Mouse (Mus musculus): ENCODE results near the gene Gm20388. TPM values are rescaled to one million over a fixed set of nuclear protein-coding genes. Genes with fewer than 3 reads are reported as not detected.

The Gm20388 gene
- polyA plus RNA-seq, 1 experiment, result 18.7 TPM

GRCm38 (mm10) chr8:121553831-121554475 is 1643.3 kb downstream of the Gm20388 start:
- DNase-seq, result no peak
- 72% methylated on average over 32 of the region's 32 CpGs for WGBS
- Histone ChIP-seq H3K4me1 (ENCODE audit: control insufficient read depth, insufficient read depth, low read length) (no peaks in the 10 kb centered on the region), H3K27me3 (ENCODE audit: control insufficient read depth, insufficient read depth, low read length) (no peaks in the 10 kb centered on the region), H3K27ac (ENCODE audit: insufficient read depth, low read length) (no peak overlapping the region), H3K4me3 (replicated peaks; ENCODE audit: insufficient read depth, low read depth, low read length) (no peak overlapping the region)
- TF ChIP-seq CTCF (IDR thresholded peaks at IDR 0.05; ENCODE audit: borderline replicate concordance, insufficient read depth, low read depth, low read length) (no peak), POLR2A (IDR thresholded peaks at IDR 0.05; ENCODE audit: borderline replicate concordance, insufficient read depth, low read length) (no peak)

GRCm38 (mm10) chr8:121557746-121558145 is 1647.1 kb downstream of the Gm20388 start:
- no peak overlapping the region for H3K4me3 ChIP-seq (replicated peaks; ENCODE audit: insufficient read depth, low read depth, low read length)
- DNase-seq, result no peak
- 90% methylated on average over 11 of the region's 11 CpGs for WGBS
- no peak overlapping the region for H3K27ac ChIP-seq (ENCODE audit: insufficient read depth, low read length)
- no peaks in the 10 kb centered on the region for H3K27me3 ChIP-seq (ENCODE audit: control insufficient read depth, insufficient read depth, low read length)
- H3K4me1 ChIP-seq (ENCODE audit: control insufficient read depth, insufficient read depth, low read length), result peaks cover 28% of the 10 kb centered on the region
- no peak for TF ChIP-seq CTCF (IDR thresholded peaks at IDR 0.05; ENCODE audit: borderline replicate concordance, insufficient read depth, low read depth, low read length)

- 89% methylated on average over 16 of the region's 16 CpGs for WGBS
- no peak for DNase-seq
- Histone ChIP-seq H3K27ac (ENCODE audit: insufficient read depth, low read length) (no peak overlapping the region), H3K4me3 (replicated peaks; ENCODE audit: insufficient read depth, low read depth, low read length) (no peak overlapping the region), H3K27me3 (ENCODE audit: control insufficient read depth, insufficient read depth, low read length) (no peaks in the 10 kb centered on the region), H3K4me1 (ENCODE audit: control insufficient read depth, insufficient read depth, low read length) (peaks cover 35% of the 10 kb centered on the region)
- TF ChIP-seq POLR2A (IDR thresholded peaks at IDR 0.05; ENCODE audit: borderline replicate concordance, insufficient read depth, low read length), result no peak
- no peak for TF ChIP-seq CTCF (IDR thresholded peaks at IDR 0.05; ENCODE audit: borderline replicate concordance, insufficient read depth, low read depth, low read length)
Measured at GRCm38 (mm10) chr8:121558538-121558937, 1647.9 kb downstream of the Gm20388 start.

- WGBS, result 92% methylated on average over 12 of the region's 12 CpGs
- Histone ChIP-seq H3K27ac (ENCODE audit: insufficient read depth, low read length) (no peak overlapping the region), H3K4me1 (ENCODE audit: control insufficient read depth, insufficient read depth, low read length) (peaks cover 35% of the 10 kb centered on the region), H3K4me3 (replicated peaks; ENCODE audit: insufficient read depth, low read depth, low read length) (no peak overlapping the region), H3K27me3 (ENCODE audit: control insufficient read depth, insufficient read depth, low read length) (no peaks in the 10 kb centered on the region)
- TF ChIP-seq CTCF (IDR thresholded peaks at IDR 0.05; ENCODE audit: borderline replicate concordance, insufficient read depth, low read depth, low read length) (no peak), POLR2A (IDR thresholded peaks at IDR 0.05; ENCODE audit: borderline replicate concordance, insufficient read depth, low read length) (no peak)
- DNase-seq, result no peak
Measured at GRCm38 (mm10) chr8:121559801-121560200, 1649.2 kb downstream of the Gm20388 start.

- DNase-seq, result no peak
Measured at GRCm38 (mm10) chr8:121560432-121561100, 1649.9 kb downstream of the Gm20388 start.

GRCm38 (mm10) chr8:121561636-121562345 is 1651.2 kb downstream of the Gm20388 start:
- peak; percentile 63 to 70 for DNase-seq
- peaks cover 35% of the 10 kb centered on the region for H3K4me1 ChIP-seq (ENCODE audit: control insufficient read depth, insufficient read depth, low read length)
- H3K27me3 ChIP-seq (ENCODE audit: control insufficient read depth, insufficient read depth, low read length), result no peaks in the 10 kb centered on the region
- peak overlapping the region; percentile 33 for H3K27ac ChIP-seq (ENCODE audit: insufficient read depth, low read length)
- 15% methylated on average over 16 of the region's 16 CpGs for WGBS
- no peak for TF ChIP-seq CTCF (IDR thresholded peaks at IDR 0.05; ENCODE audit: borderline replicate concordance, insufficient read depth, low read depth, low read length)
- no peak for TF ChIP-seq POLR2A (IDR thresholded peaks at IDR 0.05; ENCODE audit: borderline replicate concordance, insufficient read depth, low read length)
- no peak overlapping the region for H3K4me3 ChIP-seq (replicated peaks; ENCODE audit: insufficient read depth, low read depth, low read length)

More at GRCm38 (mm10) chr8:121560432-121561100, 1649.9 kb downstream of the Gm20388 start:
- peaks cover 35% of the 10 kb centered on the region for H3K4me1 ChIP-seq (ENCODE audit: control insufficient read depth, insufficient read depth, low read length)
- TF ChIP-seq POLR2A (IDR thresholded peaks at IDR 0.05; ENCODE audit: borderline replicate concordance, insufficient read depth, low read length) (no peak), CTCF (IDR thresholded peaks at IDR 0.05; ENCODE audit: borderline replicate concordance, insufficient read depth, low read depth, low read length) (no peak)
- no peak overlapping the region for H3K27ac ChIP-seq (ENCODE audit: insufficient read depth, low read length)
- 82% methylated on average over 7 of the region's 7 CpGs for WGBS
- H3K27me3 ChIP-seq (ENCODE audit: control insufficient read depth, insufficient read depth, low read length), result no peaks in the 10 kb centered on the region
- H3K4me3 ChIP-seq (replicated peaks; ENCODE audit: insufficient read depth, low read depth, low read length), result no peak overlapping the region

GRCm38 (mm10) chr8:121562941-121563351 is 1652.3 kb downstream of the Gm20388 start:
- WGBS, result 15% methylated on average over 9 of the region's 9 CpGs
- H3K27ac ChIP-seq (ENCODE audit: insufficient read depth, low read length), result peak overlapping the region; percentile 10

More at GRCm38 (mm10) chr8:121562941-121563351, 1652.3 kb downstream of the Gm20388 start:
- no peak overlapping the region for H3K4me3 ChIP-seq (replicated peaks; ENCODE audit: insufficient read depth, low read depth, low read length)
- no peaks in the 10 kb centered on the region for H3K27me3 ChIP-seq (ENCODE audit: control insufficient read depth, insufficient read depth, low read length)
- peaks cover 36% of the 10 kb centered on the region for H3K4me1 ChIP-seq (ENCODE audit: control insufficient read depth, insufficient read depth, low read length)
- DNase-seq, result peak; percentile 56 to 65
- TF ChIP-seq POLR2A (IDR thresholded peaks at IDR 0.05; ENCODE audit: borderline replicate concordance, insufficient read depth, low read length) (no peak), CTCF (IDR thresholded peaks at IDR 0.05; ENCODE audit: borderline replicate concordance, insufficient read depth, low read depth, low read length) (no peak)
